Mouse (Mus musculus) bone marrow, adult 2 months (tissue): Measurements from ENCODE around the gene Fgf14.

Source experiments
- CTCF ChIP-seq: fragments of 200-500 bp; IDR thresholded peaks from 2 replicates; pipeline ENCODE4 v1.5.1; 2011; ENCODE audit warnings: low read length, control low read depth; ENCODE audit not compliant: control insufficient read depth, insufficient read depth
- POLR2A ChIP-seq: fragments of 200-500 bp; IDR thresholded peaks from 2 replicates; pipeline ENCODE4 v1.6.1; 2011; ENCODE audit warnings: low read depth, mild to moderate bottlenecking, control low read depth, low read length, borderline replicate concordance; ENCODE audit not compliant: control insufficient read depth

DNA sequence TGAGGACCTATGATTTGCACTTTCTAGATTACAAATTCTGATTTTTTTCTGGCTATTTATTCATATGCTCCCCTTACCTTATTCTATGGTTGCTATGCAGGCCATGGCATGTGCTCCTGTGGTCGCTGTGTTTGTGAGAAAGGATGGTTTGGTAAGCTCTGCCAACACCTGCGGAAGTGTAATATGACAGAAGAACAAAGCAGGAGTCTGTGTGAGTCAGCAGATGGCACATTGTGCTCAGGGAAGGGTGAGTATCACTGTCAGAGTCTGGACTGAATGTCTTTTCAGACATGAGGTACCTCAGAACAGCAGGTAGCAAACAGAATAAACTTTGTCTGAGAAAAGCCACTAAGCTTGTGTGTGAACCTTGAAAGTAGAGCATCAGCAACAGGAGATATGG is 710.4 kb downstream of the Fgf14 start:
- TF ChIP-seq CTCF (no peak), POLR2A (no peak)
